In genomic region chr8:94634211-94634610, GRCm38 (mm10) we compare ENCODE assay signal across 10 mouse cellular contexts. TPM values are rescaled to one million over a fixed set of nuclear protein-coding genes. Genes with fewer than 3 reads are reported as not detected.
DNase-seq lines count a peak whose midpoint lies in the region; ATAC-seq lines count a peak whose summit lies in the region.
"Had no signal": no experiment of that assay in that cellular context is flagged by ENCODE, and none has a peak within 500 bp of the region (broad histone marks: within the 10 kb centered on the region; RNA-seq: fewer than 3 reads in every experiment).

No protein-coding gene starts in this region.

- peak; percentile 89 for DNase-seq in CD4-positive helper T cell, adult 2 months (ENCODE audit: low read depth, low spot score)
- DNase-seq in T-cell, adult 2 months (ENCODE audit: low spot score): peak; percentile 79
- DNase-seq in large intestine, adult 2 months (ENCODE audit: low read depth, low spot score): peak; percentile 38
- no peak for DNase-seq in adrenal gland, postnatal 10 days
- DNase-seq in neural tube, embryonic 10.5 days (ENCODE audit: extremely low spot score, low spot score): no peak
- DNase-seq in urinary bladder, postnatal 14 days (ENCODE audit: low spot score): no peak
- DNase-seq in left cerebral cortex, adult 11 months (ENCODE audit: low spot score): no peak
- DNase-seq: cerebellum, adult 18-20 months; right cerebral cortex, postnatal 4 days had no signal

- peak; percentile 47 for ATAC-seq in monocyte, adult 5-6 weeks (replicated peaks; ENCODE audit: insufficient number of reproducible peaks, low FRiP score, low TSS enrichment, poor library complexity, severe bottlenecking)

RNA-seq across cellular contexts. Expression of gene Arl2bp, which starts 32.2 kb away (rescaled TPM):
- 61.7 and 76.1 TPM in 2 replicates for polyA plus RNA-seq in large intestine, adult 2 months (2012; rRNA removed)
- total RNA-seq in monocyte, adult 5-6 weeks (2017): 40.4 to 122 TPM (median 48.4 TPM) in 3 replicates
- total RNA-seq in adrenal gland, postnatal 10 days (2021): 10 to 100 TPM; 60.1 to 66.1 TPM

RNA-seq across cellular contexts. Expression of gene Fam192a, which starts 32.4 kb away (rescaled TPM):
- 22.6 and 23.3 TPM in 2 replicates for polyA plus RNA-seq in large intestine, adult 2 months (2012; rRNA removed)
- total RNA-seq in monocyte, adult 5-6 weeks (2017): 77.7 to 137 TPM (median 127 TPM) in 3 replicates
- 10 to 100 TPM; 32.2 to 40.6 TPM for total RNA-seq in adrenal gland, postnatal 10 days (2021)

RNA-seq across cellular contexts. Expression of gene Rspry1, which starts 32.5 kb away (rescaled TPM):
- 4.8 and 8.0 TPM in 2 replicates for polyA plus RNA-seq in large intestine, adult 2 months (2012; rRNA removed)
- 28.6 to 43.8 TPM (median 33.3 TPM) in 3 replicates for total RNA-seq in monocyte, adult 5-6 weeks (2017)
- total RNA-seq in adrenal gland, postnatal 10 days (2021): 10 to 100 TPM; 20.2 to 23.8 TPM

Comparison
In these comparisons a context has a peak if more than half of its experiments do, and no peak if none do; other contexts are left out.
1. DNase-seq: peak in CD4-positive helper T cell, adult 2 months (single experiment), T-cell, adult 2 months (single experiment) and large intestine, adult 2 months (single experiment); none in adrenal gland, postnatal 10 days (single experiment), neural tube, embryonic 10.5 days (single experiment), urinary bladder, postnatal 14 days (single experiment) and left cerebral cortex, adult 11 months (single experiment).